Mouse (Mus musculus): ENCODE measurements around the gene Greb1. TPM values are rescaled to one million over a fixed set of nuclear protein-coding genes. Genes with fewer than 3 reads are reported as not detected.

Gene Greb1
- total RNA-seq, 2 experiments from 2014 or later: 0.33 TPM

- peak; percentile 57 to 70 for DNase-seq
- intact Hi-C loops (cut with DNase I): no loop called here
Observed at GRCm38 (mm10) chr12:16643508-16644345, 157.0 kb downstream of the Greb1 start.

GRCm38 (mm10) chr12:16642000-16642399, 158.7 kb downstream of the Greb1 start:
- DNase-seq: no peak
- intact Hi-C loops (cut with DNase I): no loop called here

DNA sequence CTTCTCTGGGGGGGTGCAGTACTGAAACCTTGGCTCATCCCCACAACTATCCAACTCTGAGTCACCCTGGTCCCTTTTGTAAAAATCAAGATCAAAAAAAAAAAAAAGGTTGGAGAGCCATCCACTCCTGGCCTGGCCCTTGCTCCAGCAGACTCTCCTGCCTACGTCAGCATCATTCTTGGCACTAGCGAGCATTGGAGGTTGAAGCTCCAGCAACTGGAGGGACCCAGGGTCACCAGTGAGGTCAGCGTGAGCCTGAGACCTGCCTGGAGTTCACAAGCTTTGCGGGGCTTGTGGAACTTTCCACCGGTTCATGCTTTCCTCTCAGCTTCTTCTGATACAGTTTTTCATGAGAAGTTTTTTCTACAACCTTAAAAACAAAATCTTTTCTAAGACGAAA, 160.6 kb downstream of the Greb1 start:
- intact Hi-C loops (cut with DNase I): no loop called here
- no peak for DNase-seq

DNA sequence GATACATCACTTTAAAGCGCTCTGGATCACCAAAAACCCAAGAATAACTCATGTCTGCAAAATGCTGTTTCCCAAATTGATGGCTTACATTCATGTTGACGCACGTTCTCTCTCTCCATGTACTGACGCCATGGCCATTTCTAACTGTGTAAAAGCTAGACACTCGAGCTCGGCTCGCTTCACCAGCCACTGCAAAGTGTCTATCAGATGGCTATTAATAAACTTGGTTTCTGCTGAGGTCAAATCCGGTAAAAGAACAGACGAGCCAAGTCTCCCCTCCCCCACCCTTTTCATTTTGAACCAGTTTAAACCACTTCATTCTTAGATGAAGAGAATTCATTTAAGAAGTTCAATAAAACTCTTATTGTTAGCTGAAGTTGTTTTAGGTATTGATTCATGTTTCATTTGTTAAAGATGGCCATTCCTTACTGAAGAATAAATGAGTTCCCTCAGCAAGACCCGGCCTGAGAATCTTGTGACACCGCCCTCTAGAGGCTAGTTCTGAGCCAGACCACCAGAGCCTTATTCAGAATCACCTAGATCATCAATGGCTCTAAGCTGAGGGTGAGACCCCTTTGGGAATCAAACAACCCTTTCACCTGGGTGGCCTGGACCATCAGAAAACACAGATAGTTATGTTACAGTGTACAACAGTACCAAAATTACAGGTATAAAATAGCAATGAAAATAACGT, 161.5 kb downstream of the Greb1 start:
- intact Hi-C loops (cut with DNase I): loop anchor here (1.0 kb wide), 1 partner anchor 71 kb away; no protein-coding TSS in a partner anchor
- peak in 1 of 2 experiments; percentile 29 for DNase-seq

DNA sequence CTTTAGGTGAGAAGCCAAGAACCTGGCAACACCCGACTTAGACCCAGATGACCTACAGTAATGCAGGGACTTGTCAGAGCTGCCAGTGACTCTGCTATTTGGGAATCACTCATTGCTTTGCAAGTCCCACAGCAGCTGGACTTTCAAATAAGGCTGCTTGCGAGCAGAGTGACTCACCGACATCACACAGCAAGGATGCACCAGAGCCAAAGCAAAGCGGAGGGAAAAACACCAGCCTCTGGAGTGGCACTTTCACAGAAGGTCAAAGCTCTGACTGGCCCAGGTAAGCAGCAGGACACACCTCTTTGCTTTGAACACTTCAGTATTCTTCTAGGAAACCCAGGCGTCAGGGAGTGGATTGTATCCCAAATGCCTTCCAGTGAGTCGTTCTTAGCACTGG, 164.9 kb downstream of the Greb1 start:
- intact Hi-C loops (cut with DNase I): no loop called here
- no peak for DNase-seq

DNA sequence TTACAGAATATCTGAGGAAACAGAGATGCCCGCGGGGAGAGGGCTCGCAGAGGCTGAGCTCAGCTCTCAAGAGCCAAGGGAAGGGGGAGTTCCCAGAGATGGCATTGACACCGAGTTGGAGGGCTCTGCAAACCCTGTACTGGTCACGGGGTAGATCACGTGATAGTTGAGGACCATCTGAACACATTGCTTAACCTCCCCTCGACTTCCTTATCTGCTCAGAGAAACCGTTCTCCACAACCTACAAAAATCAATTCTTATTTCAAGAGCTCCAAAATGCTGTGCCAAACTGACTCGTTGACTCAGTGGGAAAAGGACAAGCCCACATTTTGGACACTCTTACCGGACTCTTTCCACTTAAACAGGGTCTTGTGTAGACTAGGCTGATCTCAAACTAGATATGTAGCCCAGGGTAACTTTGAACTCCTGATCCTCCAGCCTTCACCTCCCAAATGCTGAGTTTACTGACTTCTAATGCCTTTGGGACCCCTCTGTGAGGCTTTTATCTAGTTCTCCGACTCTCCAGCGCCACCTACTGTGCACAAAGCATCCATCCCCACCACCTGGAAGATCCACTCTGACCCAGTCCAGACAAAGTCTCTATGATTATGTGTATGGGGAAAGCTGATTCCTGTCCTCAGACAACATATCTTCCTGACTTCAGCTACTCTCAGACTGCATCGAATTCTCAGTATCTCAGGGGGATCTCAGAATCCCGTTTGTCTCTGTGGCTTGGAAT, 166.4 kb downstream of the Greb1 start:
- intact Hi-C loops (cut with DNase I): loop anchor here (1.0 kb wide), 1 partner anchor 66 kb away; no protein-coding TSS in a partner anchor
- peak; percentile 64 to 77 for DNase-seq

DNA sequence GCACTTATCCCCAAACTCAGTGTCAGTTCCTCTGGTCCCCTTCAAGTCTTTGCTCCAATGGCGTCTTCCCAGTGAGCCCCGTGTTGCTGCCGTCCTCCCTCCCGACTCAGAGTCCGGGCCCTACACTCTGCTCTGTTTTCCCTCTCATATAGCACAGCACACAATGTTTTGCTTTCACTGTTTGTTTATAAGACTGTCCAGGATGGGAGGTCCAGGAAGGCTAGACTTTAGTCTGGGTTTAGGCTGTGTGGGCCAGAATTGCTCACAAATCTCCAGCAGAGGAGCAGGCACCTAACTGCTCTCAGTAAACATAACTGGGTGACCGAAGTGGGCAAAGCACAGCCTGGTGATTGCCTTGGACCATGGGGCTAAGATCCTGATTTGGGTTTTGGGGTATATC, 167.5 kb downstream of the Greb1 start:
- intact Hi-C loops (cut with DNase I): no loop called here
- no peak for DNase-seq

GRCm38 (mm10) chr12:16631423-16631822, 169.3 kb downstream of the Greb1 start:
- no peak for DNase-seq
- intact Hi-C loops (cut with DNase I): no loop called here

- intact Hi-C loops (cut with DNase I): no loop called here
- no peak for DNase-seq
Observed at GRCm38 (mm10) chr12:16630866-16631185, 169.9 kb downstream of the Greb1 start.

- intact Hi-C loops (cut with DNase I): no loop called here
- peak; percentile 43 to 62 for DNase-seq
Observed at GRCm38 (mm10) chr12:16630152-16630865, 170.4 kb downstream of the Greb1 start.

Small RNA genes lying within 50 kb of the gene (microRNA-seq; reads per million reads assigned to microRNA genes)
- gene Gm44305 (ENCODE audit: borderline number of aligned reads in 2 of 2): 0 reads per million in 2 experiments

Other genes with a start within 250 kb of the Greb1 start
- gene Lpin1, start 189.9 kb downstream of the Greb1 start, total RNA-seq (2021): 100 to 1,000 TPM; 106 to 172 TPM
- 1 to 10 TPM; 8.6 to 9.6 TPM for gene Ntsr2, start 147.5 kb downstream of the Greb1 start, total RNA-seq (2021)
- gene E2f6, start 10.1 kb upstream of the Greb1 start, total RNA-seq (2021): 10 to 100 TPM; 72.1 to 74.7 TPM
- gene Rock2, start 94.0 kb upstream of the Greb1 start, total RNA-seq (2021): 10 to 100 TPM; 77.4 to 84.9 TPM
- 1 to 10 TPM; 4.0 to 4.9 TPM for gene Pqlc3, start 199.5 kb upstream of the Greb1 start, total RNA-seq (2021)
- gene 2410004P03Rik, start 210.8 kb upstream of the Greb1 start, total RNA-seq (2021): under 1 TPM in 1 of 2 experiments, not detected in 1; 0.22 TPM